Mouse (Mus musculus) thymus, adult 18-20 months (tissue): ENCODE measurements around the gene Cd38.

ENCODE experiments used
- DNase-seq, 2 experiments: peaks; one replicate each; pipeline ENCODE4 v3.0.0; 2022; ENCODE audit warnings: mixed read lengths in 2 of 2

Gene Cd38

DNA sequence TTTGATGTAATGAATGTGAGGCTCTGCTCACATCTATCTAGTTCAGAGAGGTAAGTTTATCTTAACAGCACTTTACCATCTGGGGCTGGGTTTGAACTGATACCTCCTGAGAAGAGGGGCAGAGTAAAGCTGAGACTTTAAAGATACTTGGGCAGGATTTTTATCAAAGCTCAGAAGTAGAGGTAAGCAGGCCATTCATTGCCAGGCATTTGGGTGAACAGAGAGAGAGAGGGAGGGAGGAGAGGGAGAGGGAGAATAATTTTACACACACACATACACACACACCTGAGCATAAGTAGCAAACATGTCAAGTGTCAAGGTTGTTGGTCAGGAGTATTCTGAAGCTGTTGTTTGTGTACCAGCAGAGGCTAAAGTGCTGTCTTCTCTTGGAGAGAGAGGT, at the start of gene Cd38:
Gene Cd38 (plus strand): TSS at position 301 of the 400 bp plus-strand sequence.
- DNase-seq = no peak

DNA sequence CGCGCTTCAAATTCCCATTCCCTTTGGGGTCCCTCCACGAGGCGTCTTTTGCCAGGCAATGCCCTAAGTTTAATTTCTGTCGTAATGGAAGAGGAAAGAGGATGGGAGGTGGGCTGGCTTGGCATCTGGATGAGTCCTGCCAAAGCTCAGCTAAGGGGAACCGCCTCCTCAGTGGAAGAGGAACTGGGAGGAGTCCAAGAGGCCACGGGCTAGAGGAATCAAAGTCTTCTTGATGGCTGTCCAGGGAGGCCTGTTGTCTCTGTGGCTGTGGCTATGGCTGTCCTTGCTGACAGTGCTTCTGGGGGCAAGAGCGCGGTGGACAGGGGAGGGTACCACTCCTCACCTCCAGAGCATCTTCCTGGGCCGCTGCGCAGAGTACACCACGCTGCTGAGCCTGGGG, 49.7 kb upstream of the Cd38 start, which contains the start of gene Bst1:
Gene Bst1 (plus strand): TSS at position 191 of the 400 bp plus-strand sequence.
- no peak for DNase-seq

DNA sequence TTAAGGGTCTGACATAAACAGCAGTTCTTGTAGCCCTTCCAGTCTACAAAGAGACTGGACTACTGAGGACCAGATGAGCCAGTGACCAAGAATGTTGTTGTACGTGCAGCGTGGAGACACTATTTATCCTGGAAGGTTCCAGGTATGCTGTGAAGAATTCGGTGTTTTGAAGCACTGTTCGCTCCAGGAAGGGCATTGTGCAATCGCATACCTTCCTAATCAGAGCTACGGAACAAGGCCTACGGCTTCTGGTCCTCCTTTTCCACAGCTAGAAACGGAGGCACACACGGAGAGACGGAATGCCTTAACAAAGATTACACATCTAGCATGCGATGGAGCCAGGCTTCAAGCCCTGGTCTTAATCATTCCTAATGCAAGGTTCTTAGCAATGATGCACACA, 47.6 kb upstream of the Cd38 start:
- no peak for DNase-seq

GRCm38 (mm10) chr5:43821538-43821937, 46.8 kb upstream of the Cd38 start, which contains the start of gene Fbxl5:
TSS of gene Fbxl5 (minus strand) at chr5:43821638.
- no peak for DNase-seq

GRCm38 (mm10) chr5:43822199-43822598, 46.2 kb upstream of the Cd38 start:
- no peak for DNase-seq

DNA sequence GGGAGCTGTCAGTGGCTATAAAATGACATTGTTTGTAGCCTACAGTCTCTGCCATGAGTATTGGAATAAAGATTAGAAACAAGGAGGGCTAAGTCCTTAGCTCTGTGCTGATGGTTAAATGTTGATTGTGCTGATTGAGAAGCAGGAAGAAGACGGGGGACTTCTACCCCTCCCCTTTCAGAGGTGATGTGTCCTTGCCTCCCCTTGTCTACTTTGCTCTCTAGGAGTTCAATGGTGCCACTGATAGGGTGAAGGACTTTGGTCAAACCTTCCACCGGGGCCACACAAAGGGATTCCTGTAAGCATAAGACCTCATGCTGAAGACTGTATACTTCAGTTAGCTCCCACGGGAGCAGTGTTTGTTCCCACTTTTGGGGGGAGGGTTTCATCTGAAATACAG, 45.5 kb upstream of the Cd38 start:
- no peak for DNase-seq

DNA sequence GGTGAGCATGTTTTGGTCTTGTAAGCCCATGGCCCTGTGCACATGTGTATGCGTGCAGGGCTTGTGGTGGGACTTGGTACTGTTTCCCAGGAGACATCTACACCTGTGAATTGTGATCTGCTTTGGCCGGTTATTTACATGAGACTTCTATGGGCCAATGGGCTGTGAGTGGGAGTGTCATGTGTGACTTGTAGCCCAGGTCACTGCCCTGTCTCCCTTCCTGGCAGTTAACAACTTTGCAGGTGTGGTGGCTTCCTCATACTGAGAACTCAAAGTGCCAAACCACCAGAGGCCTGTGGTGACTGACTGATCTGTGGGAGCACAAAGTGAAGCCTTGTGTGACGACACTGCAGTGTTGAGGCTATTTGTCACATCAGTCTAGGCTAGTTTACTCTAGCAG, 43.8 kb upstream of the Cd38 start:
- DNase-seq = peak; percentile 66 to 84

DNA sequence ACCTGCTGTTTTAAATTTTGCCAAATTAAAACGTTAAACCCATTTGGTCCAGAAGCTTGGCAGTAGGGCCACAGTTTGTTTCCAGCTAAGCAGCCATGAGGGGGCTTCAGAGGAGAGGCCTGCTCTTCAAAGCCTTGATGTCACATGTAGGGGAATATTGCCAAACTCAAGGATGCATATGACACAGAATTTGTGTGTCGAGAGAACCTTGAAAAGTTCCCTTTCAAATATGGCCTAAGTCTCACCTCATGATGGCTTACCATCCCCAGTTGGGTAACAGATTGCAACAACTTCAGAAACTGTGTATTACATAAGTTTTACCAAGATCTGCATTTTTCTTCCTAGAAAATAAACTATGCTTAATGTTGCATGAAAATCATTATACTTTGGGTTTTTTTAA, 41.5 kb upstream of the Cd38 start:
- no peak for DNase-seq

GRCm38 (mm10) chr5:43827366-43827765, 41.0 kb upstream of the Cd38 start:
- no peak for DNase-seq

DNA sequence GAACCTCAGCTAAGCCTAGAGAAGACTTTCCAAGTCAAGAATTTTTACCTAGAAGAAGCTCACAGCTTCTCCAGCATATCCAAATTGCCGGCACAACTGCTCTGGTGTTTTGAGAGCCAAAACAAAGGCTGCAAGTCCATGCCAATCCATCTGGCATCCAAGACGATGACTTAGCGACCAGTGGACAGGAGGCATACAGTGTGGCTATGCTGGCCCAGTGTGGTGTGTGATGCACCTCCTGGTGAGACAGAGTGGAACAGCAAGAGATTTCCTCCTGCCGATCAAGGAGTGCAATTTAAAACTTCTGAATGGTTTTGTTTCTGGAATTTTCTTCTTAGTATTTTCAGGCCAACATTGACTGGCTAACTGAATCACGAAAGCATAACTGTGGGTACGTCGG, 31.8 kb upstream of the Cd38 start:
- no peak for DNase-seq

DNA sequence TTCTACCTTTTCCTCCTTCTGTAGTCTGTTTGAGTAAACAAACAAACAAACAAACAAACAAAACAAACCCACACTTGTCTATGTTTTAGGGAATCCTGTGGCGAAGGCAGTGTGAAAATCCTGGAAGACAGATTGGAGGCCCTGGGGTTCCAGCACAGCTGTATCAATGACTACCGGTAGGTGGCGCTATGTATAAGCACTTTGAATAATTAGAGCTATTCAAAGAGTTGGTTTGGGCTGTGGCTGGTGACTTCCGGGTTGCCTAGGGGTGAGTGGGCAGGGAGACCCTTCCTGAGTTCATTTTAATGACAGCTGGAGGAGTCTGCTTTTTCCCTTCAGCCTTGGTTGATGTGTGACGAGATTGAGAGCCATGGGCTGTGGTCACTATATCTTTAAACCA, 31.0 kb upstream of the Cd38 start:
- DNase-seq = no peak

DNA sequence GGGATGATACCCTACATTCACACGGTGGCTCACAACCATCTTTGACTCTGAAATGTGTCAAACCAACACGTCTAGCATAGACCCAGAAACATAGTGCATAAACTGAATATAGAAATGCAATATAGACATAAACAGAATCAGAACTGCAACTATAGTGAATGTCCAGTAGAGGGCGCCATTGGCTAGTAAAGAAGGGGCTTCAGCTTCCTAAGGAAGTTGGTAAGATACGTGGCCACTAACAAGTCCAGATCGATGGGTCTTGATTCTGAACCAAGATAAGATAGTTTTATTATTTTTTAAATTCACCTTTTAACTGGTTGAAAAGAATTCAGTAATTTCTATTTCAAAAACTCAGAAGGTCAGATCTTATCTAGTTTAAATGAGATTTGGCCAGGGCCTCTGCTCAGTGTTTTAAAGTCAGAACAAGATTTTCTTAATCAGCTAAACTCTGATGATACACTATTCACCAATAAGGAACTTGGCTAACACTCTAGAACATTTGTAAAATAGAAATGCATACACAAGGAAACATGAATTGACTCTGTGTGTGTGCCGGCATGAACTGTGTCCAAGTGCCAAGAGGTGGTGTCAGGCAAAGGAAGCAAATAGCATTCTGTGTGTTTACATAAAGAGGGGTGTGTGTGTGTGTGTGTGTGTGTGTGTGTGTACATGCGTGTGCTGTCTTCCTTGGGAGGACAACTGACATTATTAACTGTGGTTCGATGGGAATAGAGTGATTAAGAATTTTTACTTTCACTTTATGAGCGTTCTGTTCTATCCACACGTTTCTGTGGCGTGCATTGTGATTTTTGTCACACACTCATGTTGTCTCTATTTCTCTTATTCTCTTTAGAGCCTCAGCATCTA, 27.0 kb upstream of the Cd38 start:
- DNase-seq = no peak

DNA sequence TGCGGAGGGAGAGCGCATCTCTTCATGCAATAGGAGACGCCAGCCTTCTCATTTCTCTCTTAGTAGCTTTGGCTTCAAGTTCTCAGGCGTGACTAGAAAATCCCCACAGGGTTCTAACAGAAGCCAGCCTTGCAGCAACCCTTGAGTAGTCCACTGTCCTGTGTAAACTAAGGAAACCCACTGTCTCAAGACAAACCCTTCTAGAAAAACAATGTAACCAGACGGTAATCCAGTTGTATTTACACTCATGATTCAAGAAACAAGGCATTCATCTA, 26.4 kb upstream of the Cd38 start:
- no peak for DNase-seq

- DNase-seq = no peak
These were observed 25.7 kb upstream of the Cd38 start for GRCm38 (mm10) chr5:43842576-43843155.

DNA sequence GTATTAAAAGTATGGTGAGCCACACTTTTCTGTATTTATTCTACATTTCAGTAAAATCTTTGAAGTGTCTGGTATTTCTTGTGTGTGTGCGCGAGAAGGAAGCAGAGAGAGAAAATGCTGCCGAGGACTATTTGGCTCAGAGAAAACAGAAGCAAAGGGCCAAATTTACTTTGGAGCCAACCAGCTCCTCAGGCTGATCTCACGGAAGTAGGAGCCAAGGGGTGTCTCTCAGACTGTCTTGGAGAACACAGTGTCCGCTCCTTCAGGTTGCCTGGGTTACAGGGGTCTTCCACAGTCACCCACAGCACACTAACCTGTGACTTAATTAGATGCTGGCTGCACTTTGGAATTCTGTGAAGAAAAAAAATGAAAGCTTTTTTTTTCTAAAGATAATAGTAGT, 23.3 kb upstream of the Cd38 start:
- no peak for DNase-seq

DNA sequence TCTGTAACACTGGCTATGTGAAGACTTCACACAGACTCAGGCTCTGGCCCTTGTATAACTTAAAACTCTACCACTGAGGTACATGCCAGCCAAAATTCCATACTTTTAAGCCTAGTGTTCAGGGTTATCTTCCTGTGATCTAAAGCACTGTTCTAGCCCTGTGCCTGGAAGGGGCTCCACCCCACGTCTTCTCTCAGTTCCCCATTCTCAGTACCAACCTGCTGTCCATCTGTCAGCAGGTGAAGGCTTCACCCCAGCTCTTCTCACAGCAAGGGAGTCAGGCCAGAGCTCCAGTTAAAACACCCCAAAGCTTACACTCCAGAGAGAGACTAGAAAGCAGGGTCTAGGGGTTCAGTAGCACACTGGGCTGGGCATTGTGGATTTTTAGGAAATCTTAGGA, 22.7 kb upstream of the Cd38 start:
- no peak for DNase-seq

DNA sequence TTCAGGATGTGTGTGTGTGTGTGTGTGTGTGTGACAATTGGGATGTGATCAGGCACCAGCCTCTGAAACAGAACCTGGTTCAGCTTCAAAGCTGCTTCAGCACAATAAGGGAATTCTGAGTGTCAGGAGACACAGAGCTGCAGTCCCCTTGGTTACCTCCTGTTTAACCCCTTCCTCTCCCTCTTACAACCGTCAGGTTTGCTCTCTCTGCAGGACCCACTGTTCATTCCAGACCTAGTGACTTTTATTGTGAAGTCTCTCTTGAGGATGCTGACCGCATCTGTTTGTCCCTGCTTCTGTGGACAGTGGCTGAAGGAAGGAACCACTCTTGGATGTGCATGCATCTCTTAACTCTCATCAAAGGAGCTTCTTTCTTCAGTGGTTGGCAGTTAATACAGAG, 22.1 kb upstream of the Cd38 start:
- DNase-seq = no peak

- no peak for DNase-seq
These were observed 20.8 kb upstream of the Cd38 start for GRCm38 (mm10) chr5:43847555-43847954.

GRCm38 (mm10) chr5:43848275-43848674, 20.1 kb upstream of the Cd38 start:
- no peak for DNase-seq

DNA sequence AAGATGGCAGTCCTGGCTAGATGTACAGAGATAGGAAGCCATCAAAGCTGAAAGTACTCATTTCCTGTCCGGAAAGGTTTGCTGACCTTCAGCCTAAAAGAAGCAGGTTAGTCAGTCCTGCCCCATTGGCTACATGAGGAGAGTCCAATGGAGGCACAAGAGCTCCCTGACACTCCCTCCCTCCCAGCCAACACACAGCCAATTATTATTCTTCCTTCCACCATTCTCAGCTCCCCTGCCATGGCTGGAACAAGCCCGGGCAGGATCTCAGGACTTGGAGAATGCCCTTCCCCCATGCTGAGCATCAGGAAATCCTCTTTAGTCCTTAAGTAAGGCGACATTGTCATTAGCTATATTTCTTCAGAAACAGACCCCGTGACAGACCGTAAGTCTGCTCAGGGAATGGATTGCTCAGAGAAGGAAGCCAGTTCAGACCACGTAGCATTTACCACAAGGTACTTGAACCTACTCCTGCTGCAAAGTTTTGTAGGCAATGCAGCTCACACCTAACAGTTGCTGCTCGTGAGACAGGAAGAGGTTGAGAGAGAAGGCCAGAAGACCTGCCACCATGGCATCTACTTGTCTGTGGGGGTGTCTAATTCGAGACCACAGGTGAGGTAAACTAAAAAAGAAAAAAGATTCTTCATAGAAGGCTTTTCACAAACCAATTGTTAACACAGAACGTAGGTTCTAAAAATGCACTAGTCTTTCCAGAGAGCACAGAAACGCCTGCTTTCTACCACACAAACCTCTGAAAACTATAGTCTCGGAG, 15.1 kb upstream of the Cd38 start:
- DNase-seq = no peak

- no peak for DNase-seq
These were observed 14.4 kb upstream of the Cd38 start for GRCm38 (mm10) chr5:43853868-43854488.

DNA sequence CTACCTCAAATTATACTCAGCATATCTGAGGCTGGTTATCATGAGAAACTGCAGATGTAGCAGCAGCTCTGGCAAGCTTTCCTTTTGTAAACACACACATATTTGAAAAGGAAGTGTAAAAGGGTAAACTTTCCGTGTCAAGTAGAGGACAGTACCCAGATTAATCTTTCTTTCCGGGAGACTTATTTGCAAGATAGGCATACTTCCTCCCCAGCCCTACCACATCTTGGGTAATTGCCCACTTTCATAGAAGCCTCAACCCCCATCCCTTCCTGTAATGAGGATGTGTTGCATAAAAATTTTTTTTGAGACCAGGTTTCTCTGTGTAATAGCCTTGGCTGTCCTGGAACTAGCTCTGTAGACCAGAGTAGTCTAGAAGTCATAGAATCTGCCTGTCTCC, 12.6 kb upstream of the Cd38 start:
- no peak for DNase-seq

GRCm38 (mm10) chr5:43859663-43860062, 8.7 kb upstream of the Cd38 start:
- DNase-seq = no peak

- no peak for DNase-seq
These were observed 8.3 kb upstream of the Cd38 start for GRCm38 (mm10) chr5:43860096-43860495.
